Mouse (Mus musculus): ENCODE data around the gene Ptchd4.

- no peak for TF ChIP-seq CTCF (IDR thresholded peaks at IDR 0.05; ENCODE audit: insufficient read depth, low read length)
- no peak for TF ChIP-seq POLR2A (IDR thresholded peaks at IDR 0.05; ENCODE audit: borderline replicate concordance, extremely low read depth, low read depth, low read length)
These were observed 136.5 kb downstream of the Ptchd4 start for GRCm38 (mm10) chr17:42452235-42452634.

Measured in lung, adult 2 months (tissue).